Mouse (Mus musculus): Measurements from ENCODE around the gene Mrps7.
A peak's percentile ranks its signal among the peaks of the same experiment; 100 is the strongest.

Mrps7 gene

GRCm38 (mm10) chr11:115647459-115647858 lies 43.7 kb downstream of the Mrps7 start:
- DNase-seq (ENCODE audit: low read depth), result peak; percentile 67

GRCm38 (mm10) chr11:115649706-115650105 lies 46.0 kb downstream of the Mrps7 start:
- DNase-seq (ENCODE audit: low read depth), result no peak

DNA sequence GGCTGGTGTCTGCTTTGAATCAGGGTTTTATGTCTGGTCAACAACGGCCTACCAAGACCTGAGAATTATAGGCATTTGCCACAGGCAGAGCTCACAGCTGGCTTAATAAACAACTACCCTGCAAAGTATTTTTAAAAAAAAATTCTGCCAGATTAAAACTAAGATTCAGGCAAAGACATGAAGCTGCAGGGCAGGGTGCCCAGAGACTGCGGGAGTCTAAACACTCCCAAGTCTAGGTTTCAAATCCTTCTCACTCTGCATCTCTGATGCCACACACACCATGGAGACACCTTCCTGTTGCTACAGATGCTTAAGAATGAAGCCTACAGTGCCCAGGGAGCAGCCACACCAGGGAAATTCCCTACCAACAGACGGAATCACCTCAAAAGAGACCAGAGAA lies 48.0 kb downstream of the Mrps7 start:
- DNase-seq (ENCODE audit: low read depth), result no peak

DNA sequence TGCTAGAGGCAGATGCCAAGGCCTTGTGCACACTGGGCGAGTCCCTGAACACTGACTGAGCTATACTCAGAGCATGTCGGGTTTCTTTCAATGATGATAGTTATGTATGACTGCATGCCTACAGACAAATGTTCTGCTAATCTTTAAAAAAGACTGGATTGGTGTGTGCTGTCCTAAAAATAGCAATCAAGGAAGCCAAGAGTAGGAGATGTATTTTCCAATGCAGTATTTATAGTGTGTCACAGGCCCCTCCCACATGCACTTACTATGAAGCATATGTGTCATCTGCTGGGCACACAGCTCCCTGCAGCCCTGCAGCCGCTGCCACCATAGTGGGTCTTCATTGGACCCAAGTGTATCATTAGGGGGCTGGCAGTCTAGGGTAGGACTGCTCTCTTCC lies 49.5 kb downstream of the Mrps7 start:
- DNase-seq (ENCODE audit: low read depth), result no peak

DNA sequence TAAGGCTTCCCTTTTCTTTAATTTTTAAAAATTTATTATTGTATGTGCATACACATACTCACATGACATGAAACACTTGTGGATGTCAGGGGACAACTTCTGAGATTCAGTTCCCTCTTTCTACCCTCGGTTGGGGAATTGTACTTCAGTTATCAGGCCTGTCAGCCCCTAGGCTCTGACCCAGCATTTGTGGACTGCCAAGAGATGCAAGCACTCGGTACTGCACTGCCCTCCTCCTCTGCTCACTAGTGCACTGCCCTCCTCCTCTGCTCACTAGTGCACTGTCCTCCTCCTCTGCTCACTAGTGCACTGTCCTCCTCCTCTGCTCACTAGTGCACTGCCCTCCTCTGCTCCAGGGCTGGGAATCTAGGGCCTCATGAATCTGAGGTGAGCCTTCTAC lies 50.4 kb downstream of the Mrps7 start:
- DNase-seq (ENCODE audit: low read depth), result no peak

Measured in c-Kit-positive CD71-positive TER-119-negative erythroid progenitor cells, embryonic 14.5 days (primary cell).